Mouse (Mus musculus): ENCODE data around the gene Dync1h1. TPM values are rescaled to one million over a fixed set of nuclear protein-coding genes. Genes with fewer than 3 reads are reported as not detected.

The Dync1h1 gene
- polyA plus RNA-seq, 1 experiment, result 175 TPM

- H3K27ac ChIP-seq (ENCODE audit: insufficient read depth, low read length), result no peak overlapping the region
- no peak overlapping the region for H3K4me3 ChIP-seq (ENCODE audit: insufficient read depth, low read length)
- TF ChIP-seq CTCF (IDR thresholded peaks at IDR 0.05; ENCODE audit: borderline replicate concordance, insufficient read depth, low read length) (no peak), POLR2A (IDR thresholded peaks at IDR 0.05; ENCODE audit: low read depth, low read length) (no peak)
- H3K4me1 ChIP-seq (ENCODE audit: control insufficient read depth, insufficient read depth, low read length), result no peaks in the 10 kb centered on the region
Measured at GRCm38 (mm10) chr12:110650241-110650641, 49.0 kb downstream of the Dync1h1 start.

GRCm38 (mm10) chr12:110651464-110651863 lies 50.2 kb downstream of the Dync1h1 start:
- TF ChIP-seq POLR2A (IDR thresholded peaks at IDR 0.05; ENCODE audit: low read depth, low read length), result no peak
- TF ChIP-seq CTCF (IDR thresholded peaks at IDR 0.05; ENCODE audit: borderline replicate concordance, insufficient read depth, low read length), result no peak
- H3K4me1 ChIP-seq (ENCODE audit: control insufficient read depth, insufficient read depth, low read length), result no peaks in the 10 kb centered on the region
- H3K4me3 ChIP-seq (ENCODE audit: insufficient read depth, low read length), result no peak overlapping the region
- H3K27ac ChIP-seq (ENCODE audit: insufficient read depth, low read length), result no peak overlapping the region

GRCm38 (mm10) chr12:110661746-110662145 lies 60.5 kb downstream of the Dync1h1 start:
- no peak overlapping the region for H3K27ac ChIP-seq (ENCODE audit: insufficient read depth, low read length)
- no peak overlapping the region for H3K4me3 ChIP-seq (ENCODE audit: insufficient read depth, low read length)
- TF ChIP-seq POLR2A (IDR thresholded peaks at IDR 0.05; ENCODE audit: low read depth, low read length) (no peak), CTCF (IDR thresholded peaks at IDR 0.05; ENCODE audit: borderline replicate concordance, insufficient read depth, low read length) (no peak)
- H3K4me1 ChIP-seq (ENCODE audit: control insufficient read depth, insufficient read depth, low read length), result no peaks in the 10 kb centered on the region

- TF ChIP-seq CTCF (IDR thresholded peaks at IDR 0.05; ENCODE audit: borderline replicate concordance, insufficient read depth, low read length) (no peak), POLR2A (IDR thresholded peaks at IDR 0.05; ENCODE audit: low read depth, low read length) (no peak)
- no peaks in the 10 kb centered on the region for H3K4me1 ChIP-seq (ENCODE audit: control insufficient read depth, insufficient read depth, low read length)
- no peak overlapping the region for H3K27ac ChIP-seq (ENCODE audit: insufficient read depth, low read length)
Measured at GRCm38 (mm10) chr12:110667466-110668077, 66.3 kb downstream of the Dync1h1 start.

GRCm38 (mm10) chr12:110674243-110674642 lies 73.0 kb downstream of the Dync1h1 start:
- TF ChIP-seq POLR2A (IDR thresholded peaks at IDR 0.05; ENCODE audit: low read depth, low read length) (no peak), CTCF (IDR thresholded peaks at IDR 0.05; ENCODE audit: borderline replicate concordance, insufficient read depth, low read length) (no peak)
- H3K4me1 ChIP-seq (ENCODE audit: control insufficient read depth, insufficient read depth, low read length), result no peaks in the 10 kb centered on the region

More at GRCm38 (mm10) chr12:110667466-110668077, 66.3 kb downstream of the Dync1h1 start:
- H3K4me3 ChIP-seq (ENCODE audit: insufficient read depth, low read length), result no peak overlapping the region

GRCm38 (mm10) chr12:110681191-110681590 lies 79.9 kb downstream of the Dync1h1 start:
- no peak for TF ChIP-seq CTCF (IDR thresholded peaks at IDR 0.05; ENCODE audit: borderline replicate concordance, insufficient read depth, low read length)
- TF ChIP-seq POLR2A (IDR thresholded peaks at IDR 0.05; ENCODE audit: low read depth, low read length), result no peak
- H3K4me1 ChIP-seq (ENCODE audit: control insufficient read depth, insufficient read depth, low read length), result no peaks in the 10 kb centered on the region
- H3K4me3 ChIP-seq (ENCODE audit: insufficient read depth, low read length), result no peak overlapping the region
- H3K27ac ChIP-seq (ENCODE audit: insufficient read depth, low read length), result no peak overlapping the region

More at GRCm38 (mm10) chr12:110674243-110674642, 73.0 kb downstream of the Dync1h1 start:
- Histone ChIP-seq H3K4me3 (ENCODE audit: insufficient read depth, low read length) (no peak overlapping the region), H3K27ac (ENCODE audit: insufficient read depth, low read length) (no peak overlapping the region)

GRCm38 (mm10) chr12:110681878-110682277 lies 80.6 kb downstream of the Dync1h1 start:
- TF ChIP-seq POLR2A (IDR thresholded peaks at IDR 0.05; ENCODE audit: low read depth, low read length) (no peak), CTCF (IDR thresholded peaks at IDR 0.05; ENCODE audit: borderline replicate concordance, insufficient read depth, low read length) (no peak)
- no peak overlapping the region for H3K4me3 ChIP-seq (ENCODE audit: insufficient read depth, low read length)
- H3K27ac ChIP-seq (ENCODE audit: insufficient read depth, low read length), result no peak overlapping the region

GRCm38 (mm10) chr12:110682561-110683299 lies 81.5 kb downstream of the Dync1h1 start, which contains the start of gene 1700001K19Rik:
TSS of gene 1700001K19Rik (minus strand) at chr12:110682619.
- Histone ChIP-seq H3K4me1 (ENCODE audit: control insufficient read depth, insufficient read depth, low read length) (no peaks in the 10 kb centered on the region), H3K4me3 (ENCODE audit: insufficient read depth, low read length) (no peak within 1 kb of the TSS), H3K27ac (ENCODE audit: insufficient read depth, low read length) (no peak within 1 kb of the TSS)
- TF ChIP-seq POLR2A (IDR thresholded peaks at IDR 0.05; ENCODE audit: low read depth, low read length), result no peak
- TF ChIP-seq CTCF (IDR thresholded peaks at IDR 0.05; ENCODE audit: borderline replicate concordance, insufficient read depth, low read length), result no peak

More at GRCm38 (mm10) chr12:110681878-110682277, 80.6 kb downstream of the Dync1h1 start:
- no peaks in the 10 kb centered on the region for H3K4me1 ChIP-seq (ENCODE audit: control insufficient read depth, insufficient read depth, low read length)

GRCm38 (mm10) chr12:110683580-110683979 lies 82.3 kb downstream of the Dync1h1 start:
- H3K4me1 ChIP-seq (ENCODE audit: control insufficient read depth, insufficient read depth, low read length), result 0 out of 2 replicates have a peak, but pooled peaks cover 2% of the 10 kb centered on the region
- TF ChIP-seq CTCF (IDR thresholded peaks at IDR 0.05; ENCODE audit: borderline replicate concordance, insufficient read depth, low read length), result no peak
- TF ChIP-seq POLR2A (IDR thresholded peaks at IDR 0.05; ENCODE audit: low read depth, low read length), result no peak
- no peak overlapping the region for H3K27ac ChIP-seq (ENCODE audit: insufficient read depth, low read length)
- H3K4me3 ChIP-seq (ENCODE audit: insufficient read depth, low read length), result no peak overlapping the region
